Mouse (Mus musculus): ENCODE measurements at regions not wholly inside any gene's neighbourhood (a gene's known extent, or its start where the extent isn't known, plus 50 kb on each side); places are given as distances from the start of the nearest gene placed in this dataset.

- no peak for ATAC-seq (replicated peaks; ENCODE audit: poor library complexity)
Measured at GRCm38 (mm10) chr6:15865271-15865670, 144.8 kb downstream of the Mdfic start.

GRCm38 (mm10) chr6:15882288-15882903 is 161.9 kb downstream of the Mdfic start:
- no peak for ATAC-seq (replicated peaks; ENCODE audit: poor library complexity)

GRCm38 (mm10) chr6:15893066-15893465 is 172.6 kb downstream of the Mdfic start:
- ATAC-seq (replicated peaks; ENCODE audit: poor library complexity) = no peak

GRCm38 (mm10) chr6:15900495-15900894 is 180.0 kb downstream of the Mdfic start:
- ATAC-seq (replicated peaks; ENCODE audit: poor library complexity) = peak; percentile 75

- ATAC-seq (replicated peaks; ENCODE audit: poor library complexity) = no peak
Measured at GRCm38 (mm10) chr6:15902665-15903274, 182.3 kb downstream of the Mdfic start.

- no peak for ATAC-seq (replicated peaks; ENCODE audit: poor library complexity)
Measured at GRCm38 (mm10) chr6:15910420-15911167, 190.1 kb downstream of the Mdfic start.

GRCm38 (mm10) chr6:15929650-15930049 is 209.2 kb downstream of the Mdfic start:
- no peak for ATAC-seq (replicated peaks; ENCODE audit: poor library complexity)

GRCm38 (mm10) chr6:15950251-15950650 is 229.8 kb downstream of the Mdfic start:
- ATAC-seq (replicated peaks; ENCODE audit: poor library complexity) = no peak

- ATAC-seq (replicated peaks; ENCODE audit: poor library complexity) = no peak
Measured at GRCm38 (mm10) chr6:15987334-15987733, 266.9 kb downstream of the Mdfic start.
